Mouse (Mus musculus): ENCODE measurements at regions not wholly inside any gene's neighbourhood (a gene's known extent, or its start where the extent isn't known, plus 50 kb on each side); places are given as distances from the start of the nearest gene placed in this dataset.

- H3K4me3 ChIP-seq (ENCODE audit: extremely low read depth, insufficient read depth, insufficient read length): no peak overlapping the region
- 24% methylated on average over 11 of the region's 11 CpGs for WGBS
- DNase-seq (ENCODE audit: low read depth in 1 of 2, low spot score in 2 of 2): no peak
- H3K4me1 ChIP-seq (ENCODE audit: control insufficient read depth, insufficient read depth, insufficient read length): no peaks in the 10 kb centered on the region
- TF ChIP-seq POLR2A (IDR thresholded peaks at IDR 0.05; ENCODE audit: low read depth, low read length): no peak
- TF ChIP-seq CTCF (IDR thresholded peaks at IDR 0.05; ENCODE audit: extremely low read depth, insufficient read depth, insufficient read length, insufficient replicate concordance): no peak
- H3K36me3 ChIP-seq (ENCODE audit: control insufficient read depth, insufficient read depth, low read length): no peaks in the 10 kb centered on the region
- no peaks in the 10 kb centered on the region for H3K27me3 ChIP-seq (ENCODE audit: control insufficient read depth, insufficient read depth, low read length)
- H3K27ac ChIP-seq (ENCODE audit: insufficient read depth, low read length): no peak overlapping the region
Measured at GRCm38 (mm10) chr9:85410643-85411296, 83.6 kb upstream of the Tent5a start.

GRCm38 (mm10) chr9:85409974-85410506 is 82.9 kb upstream of the Tent5a start:
- DNase-seq (ENCODE audit: low read depth in 1 of 2, low spot score in 2 of 2): no peak
- Histone ChIP-seq H3K27me3 (ENCODE audit: control insufficient read depth, insufficient read depth, low read length) (no peaks in the 10 kb centered on the region), H3K4me1 (ENCODE audit: control insufficient read depth, insufficient read depth, insufficient read length) (no peaks in the 10 kb centered on the region), H3K27ac (ENCODE audit: insufficient read depth, low read length) (no peak overlapping the region), H3K4me3 (ENCODE audit: extremely low read depth, insufficient read depth, insufficient read length) (no peak overlapping the region), H3K36me3 (ENCODE audit: control insufficient read depth, insufficient read depth, low read length) (no peaks in the 10 kb centered on the region)
- WGBS: 69% methylated on average over 4 of the region's 4 CpGs
- no peak for TF ChIP-seq POLR2A (IDR thresholded peaks at IDR 0.05; ENCODE audit: low read depth, low read length)
- TF ChIP-seq CTCF (IDR thresholded peaks at IDR 0.05; ENCODE audit: extremely low read depth, insufficient read depth, insufficient read length, insufficient replicate concordance): no peak

- Histone ChIP-seq H3K4me1 (ENCODE audit: control insufficient read depth, insufficient read depth, insufficient read length) (no peaks in the 10 kb centered on the region), H3K36me3 (ENCODE audit: control insufficient read depth, insufficient read depth, low read length) (no peaks in the 10 kb centered on the region), H3K4me3 (ENCODE audit: extremely low read depth, insufficient read depth, insufficient read length) (no peak overlapping the region), H3K27me3 (ENCODE audit: control insufficient read depth, insufficient read depth, low read length) (no peaks in the 10 kb centered on the region), H3K27ac (ENCODE audit: insufficient read depth, low read length) (no peak overlapping the region)
- TF ChIP-seq POLR2A (IDR thresholded peaks at IDR 0.05; ENCODE audit: low read depth, low read length) (no peak), CTCF (IDR thresholded peaks at IDR 0.05; ENCODE audit: extremely low read depth, insufficient read depth, insufficient read length, insufficient replicate concordance) (no peak)
- 93% methylated on average over 5 of the region's 5 CpGs for WGBS
- no peak for DNase-seq (ENCODE audit: low read depth in 1 of 2, low spot score in 2 of 2)
Measured at GRCm38 (mm10) chr9:85408461-85408860, 81.3 kb upstream of the Tent5a start.

GRCm38 (mm10) chr9:85407592-85407991 is 80.4 kb upstream of the Tent5a start:
- no peak overlapping the region for H3K4me3 ChIP-seq (ENCODE audit: extremely low read depth, insufficient read depth, insufficient read length)
- H3K4me1 ChIP-seq (ENCODE audit: control insufficient read depth, insufficient read depth, insufficient read length): no peaks in the 10 kb centered on the region
- no peak for DNase-seq (ENCODE audit: low read depth in 1 of 2, low spot score in 2 of 2)
- TF ChIP-seq POLR2A (IDR thresholded peaks at IDR 0.05; ENCODE audit: low read depth, low read length): no peak
- no peak for TF ChIP-seq CTCF (IDR thresholded peaks at IDR 0.05; ENCODE audit: extremely low read depth, insufficient read depth, insufficient read length, insufficient replicate concordance)
- H3K27me3 ChIP-seq (ENCODE audit: control insufficient read depth, insufficient read depth, low read length): no peaks in the 10 kb centered on the region
- no peaks in the 10 kb centered on the region for H3K36me3 ChIP-seq (ENCODE audit: control insufficient read depth, insufficient read depth, low read length)
- WGBS: 90% methylated on average over 1 of the region's 1 CpGs
- no peak overlapping the region for H3K27ac ChIP-seq (ENCODE audit: insufficient read depth, low read length)

- H3K4me1 ChIP-seq (ENCODE audit: control insufficient read depth, insufficient read depth, insufficient read length): no peaks in the 10 kb centered on the region
- TF ChIP-seq CTCF (IDR thresholded peaks at IDR 0.05; ENCODE audit: extremely low read depth, insufficient read depth, insufficient read length, insufficient replicate concordance): no peak
- TF ChIP-seq POLR2A (IDR thresholded peaks at IDR 0.05; ENCODE audit: low read depth, low read length): no peak
- WGBS: 73% methylated on average over 1 of the region's 1 CpGs
- no peak overlapping the region for H3K4me3 ChIP-seq (ENCODE audit: extremely low read depth, insufficient read depth, insufficient read length)
- H3K27me3 ChIP-seq (ENCODE audit: control insufficient read depth, insufficient read depth, low read length): no peaks in the 10 kb centered on the region
- H3K27ac ChIP-seq (ENCODE audit: insufficient read depth, low read length): no peak overlapping the region
- no peaks in the 10 kb centered on the region for H3K36me3 ChIP-seq (ENCODE audit: control insufficient read depth, insufficient read depth, low read length)
- DNase-seq (ENCODE audit: low read depth in 1 of 2, low spot score in 2 of 2): no peak
Measured at GRCm38 (mm10) chr9:85401736-85402135, 74.6 kb upstream of the Tent5a start.

- Histone ChIP-seq H3K4me1 (ENCODE audit: control insufficient read depth, insufficient read depth, insufficient read length) (no peaks in the 10 kb centered on the region), H3K4me3 (ENCODE audit: extremely low read depth, insufficient read depth, insufficient read length) (no peak overlapping the region), H3K36me3 (ENCODE audit: control insufficient read depth, insufficient read depth, low read length) (no peaks in the 10 kb centered on the region), H3K27me3 (ENCODE audit: control insufficient read depth, insufficient read depth, low read length) (no peaks in the 10 kb centered on the region), H3K27ac (ENCODE audit: insufficient read depth, low read length) (no peak overlapping the region)
- 78% methylated on average over 12 of the region's 12 CpGs for WGBS
- TF ChIP-seq POLR2A (IDR thresholded peaks at IDR 0.05; ENCODE audit: low read depth, low read length): no peak
- no peak for TF ChIP-seq CTCF (IDR thresholded peaks at IDR 0.05; ENCODE audit: extremely low read depth, insufficient read depth, insufficient read length, insufficient replicate concordance)
- no peak for DNase-seq (ENCODE audit: low read depth in 1 of 2, low spot score in 2 of 2)
Measured at GRCm38 (mm10) chr9:85400600-85401313, 73.6 kb upstream of the Tent5a start.

GRCm38 (mm10) chr9:85394975-85395374 is 67.8 kb upstream of the Tent5a start:
- H3K36me3 ChIP-seq (ENCODE audit: control insufficient read depth, insufficient read depth, low read length): no peaks in the 10 kb centered on the region
- H3K4me1 ChIP-seq (ENCODE audit: control insufficient read depth, insufficient read depth, insufficient read length): no peaks in the 10 kb centered on the region
- no peaks in the 10 kb centered on the region for H3K27me3 ChIP-seq (ENCODE audit: control insufficient read depth, insufficient read depth, low read length)
- no peak overlapping the region for H3K4me3 ChIP-seq (ENCODE audit: extremely low read depth, insufficient read depth, insufficient read length)
- H3K27ac ChIP-seq (ENCODE audit: insufficient read depth, low read length): no peak overlapping the region
- WGBS: 51% methylated on average over 6 of the region's 6 CpGs
- no peak for TF ChIP-seq CTCF (IDR thresholded peaks at IDR 0.05; ENCODE audit: extremely low read depth, insufficient read depth, insufficient read length, insufficient replicate concordance)
- TF ChIP-seq POLR2A (IDR thresholded peaks at IDR 0.05; ENCODE audit: low read depth, low read length): no peak
- DNase-seq (ENCODE audit: low read depth in 1 of 2, low spot score in 2 of 2): no peak

Data from spleen, adult 2 months (tissue).